Mouse (Mus musculus) cerebellum, adult (tissue): ENCODE measurements around the gene Zfp672.
"Not testable (repeated sequence)": the region's sequence is repeated elsewhere in the genome, so short reads cannot be mapped to it uniquely, and the experiment has no call there.

Experiments used
- ATAC-seq: cut with Nextera tagmentation; 2 replicates; pipeline ENCODE4 v1.9.2; 2017; ENCODE audit warnings: mild to moderate bottlenecking, moderate library complexity, mixed read lengths; ENCODE audit not compliant: insufficient number of reproducible peaks, low FRiP score, low TSS enrichment

Zfp672 gene

GRCm38 (mm10) chr11:58329906-58330275 is 248 bp downstream of the Zfp672 start:
- peak; percentile 16; the same call in 1 of the 2 replicates for ATAC-seq

GRCm38 (mm10) chr11:58326781-58327180 is 3.4 kb downstream of the Zfp672 start:
- ATAC-seq, result no peak

GRCm38 (mm10) chr11:58324614-58325229 is 5.4 kb downstream of the Zfp672 start:
- no peak for ATAC-seq

DNA sequence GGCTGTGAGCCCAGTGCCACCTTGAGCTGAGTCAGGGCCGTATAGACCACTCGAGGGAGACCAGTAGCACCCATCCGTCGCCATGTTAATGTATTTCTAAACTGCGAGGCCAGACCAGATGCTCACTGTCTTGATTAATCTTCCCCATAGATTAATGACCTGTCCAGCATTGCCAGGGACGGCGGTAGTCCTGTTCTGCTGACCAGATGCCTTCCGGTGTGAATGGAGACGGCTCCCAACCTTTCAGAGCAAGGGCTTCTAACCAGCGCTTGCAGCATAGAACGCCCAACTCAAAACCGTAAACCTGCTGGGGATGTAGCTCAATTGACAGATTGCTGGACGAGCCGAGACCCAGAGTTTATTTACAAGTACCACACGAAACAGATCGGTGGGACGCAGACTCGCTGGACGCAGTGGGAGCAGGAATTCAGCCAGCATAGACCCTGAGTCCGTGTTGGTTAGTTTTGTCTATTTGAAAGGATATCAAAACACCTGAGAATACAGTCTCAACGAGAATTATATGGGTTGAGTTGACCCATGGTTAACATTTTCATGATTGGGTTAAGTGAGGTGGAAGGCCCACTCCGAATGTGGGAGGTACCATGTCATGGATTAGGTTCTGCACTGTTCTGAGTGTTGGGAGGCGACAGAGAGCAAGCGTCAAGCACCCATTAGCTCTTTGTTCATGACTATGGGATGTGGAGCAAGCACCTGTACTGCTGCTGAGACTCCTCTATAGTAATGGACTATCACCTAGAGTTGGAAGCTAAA is 6.4 kb downstream of the Zfp672 start:
- ATAC-seq, result no peak

DNA sequence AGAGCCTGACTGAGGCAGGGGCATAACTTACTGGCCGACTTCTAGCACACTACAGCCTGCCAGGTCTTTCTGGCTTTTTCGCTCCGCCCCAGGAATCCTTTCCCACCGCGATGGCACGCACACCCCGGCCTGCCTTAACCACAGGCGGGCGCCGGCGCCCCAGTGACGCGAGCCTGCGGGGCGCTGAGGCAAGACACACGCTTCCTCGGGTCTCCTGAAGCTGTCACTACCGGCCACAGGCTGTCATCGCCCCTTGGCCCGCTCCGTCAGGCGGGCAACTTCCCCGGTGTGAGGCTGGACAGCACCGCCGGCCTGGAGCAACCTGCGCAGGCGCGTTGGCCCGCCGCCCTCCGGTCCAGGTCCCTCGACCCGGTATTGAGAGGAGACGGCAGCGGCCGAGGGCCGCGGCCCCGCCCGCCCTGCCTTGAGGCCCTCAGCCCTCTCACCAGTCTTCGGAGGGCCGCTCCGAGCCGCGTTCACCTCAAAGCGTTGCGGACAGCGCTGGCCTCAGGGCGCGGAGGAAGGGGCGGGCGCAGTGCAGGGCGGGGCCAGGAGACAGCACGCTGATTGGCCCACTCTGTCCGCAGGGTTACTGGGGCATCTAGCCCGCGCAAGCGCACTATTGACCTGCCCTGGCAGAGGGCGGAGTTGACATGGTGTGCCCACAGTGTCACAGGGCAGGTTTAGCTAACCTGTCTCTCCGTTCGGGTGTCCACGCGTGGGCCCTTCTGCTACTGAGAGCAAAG is 7.1 kb downstream of the Zfp672 start:
- peak; percentile 96 for ATAC-seq

GRCm38 (mm10) chr11:58316768-58317390 is 13.3 kb downstream of the Zfp672 start:
- ATAC-seq, result no peak

GRCm38 (mm10) chr11:58316344-58316743 is 13.8 kb downstream of the Zfp672 start:
- no peak for ATAC-seq

- ATAC-seq, result no peak
Measured at GRCm38 (mm10) chr11:58315536-58316168, 14.5 kb downstream of the Zfp672 start.

DNA sequence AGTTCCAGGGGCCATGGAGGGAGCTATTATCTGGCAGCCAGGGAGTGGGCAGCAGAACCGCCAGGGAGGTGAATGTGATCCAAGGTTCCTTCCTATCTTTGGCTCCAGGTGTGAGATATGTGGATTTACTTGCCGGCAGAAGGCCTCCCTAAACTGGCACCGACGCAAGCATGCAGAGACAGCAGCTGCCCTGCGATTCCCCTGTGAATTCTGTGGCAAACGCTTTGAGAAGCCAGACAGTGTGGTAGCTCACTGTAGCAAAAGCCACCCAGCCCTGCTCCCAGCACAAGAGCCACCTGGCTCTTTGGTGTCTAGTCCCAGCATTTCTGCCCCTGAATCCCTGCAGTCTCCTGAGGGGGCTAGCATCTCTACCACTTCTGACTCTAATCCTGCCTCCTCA is 16.1 kb downstream of the Zfp672 start:
- ATAC-seq, result no peak

GRCm38 (mm10) chr11:58308661-58309060 is 21.5 kb downstream of the Zfp672 start:
- no peak for ATAC-seq

DNA sequence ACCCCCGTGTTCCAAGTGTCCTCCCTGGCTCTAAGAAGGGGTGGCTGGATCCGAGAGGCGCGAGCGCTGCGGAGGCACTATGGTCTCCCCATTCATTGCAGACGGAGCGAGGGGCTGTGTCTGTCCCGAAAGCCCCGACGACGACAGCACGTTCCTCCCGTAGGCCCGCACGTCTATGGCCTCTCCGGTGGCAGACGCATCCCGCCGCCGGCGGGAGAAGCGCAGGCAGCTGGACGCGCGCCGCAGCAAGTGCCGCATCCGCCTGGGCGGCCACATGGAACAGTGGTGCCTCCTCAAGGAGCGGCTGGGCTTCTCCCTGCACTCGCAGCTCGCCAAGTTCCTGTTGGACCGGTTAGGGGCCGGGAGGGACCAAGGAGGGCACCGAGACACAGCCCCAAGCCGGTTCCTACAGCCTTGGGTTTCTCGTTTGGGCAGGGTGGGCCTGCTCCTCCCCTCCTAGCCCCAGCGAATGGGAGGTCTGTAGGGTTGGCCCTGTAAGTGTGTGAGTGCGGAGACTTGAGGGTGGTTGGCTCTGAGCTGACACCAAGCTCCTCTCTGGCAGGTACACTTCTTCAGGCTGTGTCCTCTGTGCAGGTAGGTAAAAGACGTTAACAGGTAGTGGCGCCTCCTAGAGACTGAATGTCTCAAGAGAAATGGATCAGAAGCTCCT is 22.6 kb downstream of the Zfp672 start:
- peak; percentile 47 for ATAC-seq

DNA sequence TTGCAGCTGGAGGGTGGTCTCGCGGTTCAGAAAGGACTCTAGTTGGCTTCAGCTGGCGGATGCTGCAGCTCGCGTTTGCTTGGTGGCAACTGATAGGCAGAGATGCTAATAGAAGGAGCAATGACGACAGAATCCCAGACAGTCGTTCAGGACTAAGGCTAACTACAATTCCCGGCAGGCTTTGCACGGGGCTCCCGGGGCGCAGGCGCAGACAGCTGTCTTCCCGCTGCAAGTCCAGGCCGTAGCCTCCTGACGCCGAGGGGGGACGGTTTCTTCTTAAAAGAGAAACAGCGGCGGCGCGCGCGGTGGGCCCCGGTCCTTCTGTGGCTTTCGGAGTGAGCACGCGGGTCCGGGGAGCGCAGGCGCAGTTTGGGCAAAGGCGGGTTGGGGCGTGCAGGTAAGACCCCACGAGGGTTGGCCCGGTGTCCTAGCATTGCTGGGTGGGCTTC is 23.3 kb downstream of the Zfp672 start, which contains the start of gene Zfp692:
TSS of gene Zfp692 (plus strand) at position 210 of the 449 bp plus-strand sequence.
- ATAC-seq, result peak; percentile 83

DNA sequence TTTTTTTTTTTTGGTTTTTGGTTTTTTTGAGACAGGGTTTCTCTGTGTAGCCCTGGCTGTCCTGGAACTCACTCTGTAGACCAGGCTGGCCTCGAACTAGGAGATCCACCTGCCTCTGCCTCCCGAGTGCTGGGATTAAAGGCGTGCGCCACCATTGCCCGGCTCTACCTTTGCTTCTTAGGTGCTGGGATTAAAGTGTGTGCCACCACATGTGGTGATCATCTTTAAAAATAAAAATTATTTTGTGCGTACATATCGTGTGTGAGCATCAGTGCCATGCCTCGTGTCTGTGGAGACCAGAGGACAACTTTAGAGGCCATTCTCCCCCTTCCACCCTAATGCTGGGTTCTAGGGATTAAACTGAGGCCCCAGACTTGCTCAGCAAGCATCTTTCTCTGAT is 24.8 kb downstream of the Zfp672 start:
- ATAC-seq, result not testable (repeated sequence)

DNA sequence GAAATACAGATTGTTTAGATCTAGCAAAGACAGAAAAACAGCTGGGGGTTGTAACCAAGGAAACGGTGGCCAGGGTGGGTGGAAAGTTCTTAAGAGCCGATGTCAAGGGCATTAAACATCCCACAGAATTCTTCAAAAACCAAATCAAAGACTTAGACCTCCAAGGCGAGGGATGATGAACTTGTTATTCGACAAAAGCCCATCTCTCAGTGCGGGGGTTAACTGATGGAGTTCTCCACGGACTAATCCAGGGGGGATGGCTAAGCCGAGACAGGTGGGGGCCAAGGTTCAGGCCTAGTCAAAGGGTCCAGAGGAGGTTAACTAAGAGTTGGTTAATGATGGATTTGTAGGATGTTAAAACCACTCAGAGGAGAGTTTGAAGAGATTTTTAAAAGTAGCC is 26.5 kb downstream of the Zfp672 start:
- no peak for ATAC-seq

DNA sequence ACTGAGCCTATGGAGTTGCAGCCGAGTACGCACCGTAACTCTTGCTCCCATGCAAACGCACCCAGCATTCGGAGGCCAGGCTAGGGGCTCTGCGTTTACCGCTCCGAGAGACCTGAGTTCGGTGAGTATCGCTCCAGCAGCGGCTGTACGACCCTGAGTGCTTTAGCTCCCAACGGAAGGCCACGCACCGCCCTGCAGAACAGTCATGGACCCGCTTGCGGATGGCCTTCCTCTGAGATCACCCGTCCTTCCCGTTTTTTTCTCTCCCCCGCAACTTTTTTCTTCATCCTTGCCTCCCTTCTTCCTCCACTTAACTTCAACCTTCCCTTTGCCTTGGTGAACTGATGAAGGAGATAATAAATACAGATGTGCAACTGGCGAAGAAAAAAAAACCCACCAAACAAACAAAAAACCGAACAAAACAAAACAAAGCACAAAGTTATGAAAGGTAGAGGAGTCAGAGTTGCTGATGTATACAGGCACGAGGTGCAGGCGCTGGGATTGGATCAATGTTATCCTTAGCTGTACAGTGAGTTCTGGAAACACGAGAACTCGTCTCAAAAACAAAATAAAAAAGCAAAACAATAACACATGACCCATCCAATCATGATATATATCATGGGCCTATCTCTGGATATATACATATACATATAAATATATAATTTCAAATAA is 27.2 kb downstream of the Zfp672 start:
- ATAC-seq, result no peak; the same call in 1 of the 2 replicates

DNA sequence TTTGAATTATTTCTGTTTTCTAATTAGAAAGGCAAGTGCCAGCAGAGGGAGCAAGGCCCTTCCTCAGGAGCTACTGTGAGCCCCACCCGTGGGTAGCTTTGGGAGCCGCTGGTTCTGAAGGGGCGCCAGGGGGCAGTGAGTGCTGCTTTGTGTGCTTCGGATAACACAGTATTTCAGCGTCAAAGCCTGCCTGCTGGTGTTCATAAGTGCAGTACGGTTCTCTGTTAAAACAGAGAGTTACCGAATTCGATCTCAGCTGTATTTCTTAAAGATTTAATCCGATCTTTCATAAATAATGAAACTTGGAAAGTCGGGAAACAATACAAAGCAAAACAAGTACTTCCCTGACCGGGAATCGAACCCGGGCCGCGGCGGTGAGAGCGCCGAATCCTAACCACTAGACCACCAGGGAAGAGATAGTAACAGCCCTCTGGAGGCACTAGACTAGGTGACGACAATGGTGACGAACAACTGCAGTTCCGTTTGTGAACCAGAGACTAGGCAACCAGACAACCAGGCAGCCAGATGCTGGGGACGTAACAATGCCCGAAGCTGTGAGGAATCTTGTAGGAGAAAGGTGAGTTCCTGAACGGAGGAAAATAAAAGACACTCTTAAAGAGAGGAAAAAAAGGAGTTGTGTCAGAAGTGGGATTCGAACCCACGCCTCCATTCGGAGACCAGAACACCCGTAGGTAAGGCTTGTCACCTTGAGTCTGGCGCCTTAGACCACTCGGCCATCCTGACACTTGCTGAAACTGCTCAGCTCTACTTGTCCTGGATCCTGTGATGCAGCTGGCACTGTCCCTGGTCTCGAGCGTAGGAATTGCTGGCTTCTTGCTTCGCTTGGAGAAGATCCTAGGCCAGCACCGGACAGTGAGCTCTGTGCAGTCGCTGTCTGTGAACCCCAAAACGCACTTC is 28.0 kb downstream of the Zfp672 start:
- peak; percentile 72 for ATAC-seq

DNA sequence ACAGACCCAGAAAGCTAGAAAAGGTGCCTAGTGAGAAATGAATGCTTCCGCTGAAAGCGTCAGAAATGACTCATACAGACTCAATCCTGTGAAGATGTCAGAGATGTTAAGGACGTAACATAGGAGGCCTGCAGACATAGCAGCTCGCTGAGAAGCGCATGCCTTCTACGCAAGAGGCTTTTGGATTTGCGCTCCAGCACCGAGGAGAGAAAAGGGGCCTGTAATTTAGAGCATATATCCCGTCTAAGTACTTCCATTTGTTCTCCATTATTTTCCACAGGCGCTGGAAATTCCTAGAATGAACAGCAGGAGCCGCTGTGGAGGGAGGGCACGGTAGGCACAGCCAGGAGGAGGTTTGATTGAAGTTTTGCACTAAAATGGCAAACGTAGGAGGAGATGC is 29.1 kb downstream of the Zfp672 start:
- no peak for ATAC-seq

DNA sequence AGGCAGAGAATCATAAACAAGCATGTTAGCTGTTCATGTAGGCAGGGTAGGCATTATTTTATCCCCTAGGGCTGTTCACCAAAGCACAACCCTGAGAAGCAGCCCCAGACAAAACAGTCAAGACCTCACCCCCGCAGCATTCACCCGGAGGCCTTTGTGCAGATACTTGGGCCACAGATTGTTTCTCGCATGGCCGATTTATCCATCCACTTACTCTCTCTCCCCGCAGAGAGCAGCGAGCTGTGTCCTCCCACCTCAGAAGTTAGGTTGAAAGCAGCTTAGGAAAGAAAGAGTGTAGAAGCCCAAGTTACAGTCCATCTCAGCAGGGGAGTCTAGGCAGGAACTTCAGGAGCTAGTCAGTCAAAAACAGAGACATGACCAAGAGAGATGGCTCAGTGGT is 32.7 kb downstream of the Zfp672 start:
- ATAC-seq, result no peak
